Mouse (Mus musculus) embryonic facial prominence, embryonic 15.5 days (tissue): ENCODE measurements around the gene Top2b. TPM values are rescaled to one million over a fixed set of nuclear protein-coding genes. Genes with fewer than 3 reads are reported as not detected.
A peak's percentile ranks its signal among the peaks of the same experiment; 100 is the strongest.

Source experiments
- ATAC-seq: fragments of 200-750 bp; cut with Nextera tagmentation; 2 replicates; pipeline ENCODE4 v1.8.0; 2017; ENCODE audit warnings: low read depth, moderate TSS enrichment; ENCODE audit not compliant: insufficient number of reproducible peaks, low FRiP score, low TSS enrichment
- H3K27ac ChIP-seq: fragments of 300-500 bp; sonication (generic); replicated peaks from 2 replicates; pipeline ENCODE4 v1.5.1; 2015; ENCODE audit warnings: mild to moderate bottlenecking, inconsistent platforms
- H3K27me3 ChIP-seq: fragments of 300-500 bp; sonication (generic); 2 replicates; pipeline ENCODE4 v1.6.1; 2015; ENCODE audit warnings: inconsistent platforms
- H3K36me3 ChIP-seq: fragments of 300-500 bp; sonication (generic); 2 replicates; pipeline ENCODE4 v1.6.1; 2015; ENCODE audit warnings: mild to moderate bottlenecking, inconsistent platforms
- H3K4me1 ChIP-seq: fragments of 300-500 bp; sonication (generic); 2 replicates; pipeline ENCODE4 v1.6.1; 2015; ENCODE audit warnings: inconsistent platforms
- H3K4me2 ChIP-seq: fragments of 300-500 bp; sonication (generic); replicated peaks from 2 replicates; pipeline ENCODE4 v1.6.1; 2015; ENCODE audit warnings: mild to moderate bottlenecking, inconsistent platforms
- H3K4me3 ChIP-seq: fragments of 300-500 bp; sonication (generic); replicated peaks from 2 replicates; pipeline ENCODE4 v1.5.1; 2015; ENCODE audit warnings: mild to moderate bottlenecking, inconsistent platforms
- H3K9ac ChIP-seq: fragments of 300-500 bp; sonication (generic); 2 replicates; pipeline ENCODE4 v1.6.1; 2015; ENCODE audit warnings: inconsistent platforms
- H3K9me3 ChIP-seq: fragments of 300-500 bp; sonication (generic); replicated peaks from 2 replicates; pipeline ENCODE4 v1.6.1; 2016; ENCODE audit warnings: inconsistent platforms
- WGBS: fragments of 180-500 bp; shearing (Covaris S2); methylation state at CpG from one replicate; pipeline ENCODE4 v1.1.7; 2015; 5-methylcytosine and 5-hydroxymethylcytosine counted together
- polyA plus RNA-seq: library from polyadenylated mRNA; unstranded; fragments of >200 nt; fragmentation: Nextera tagmentation; extraction: Ambion mirVana; gene quantifications from 2 replicates; pipeline ENCODE4 v1.2.1, GENCODE M21; 2015

Top2b gene
- polyA plus RNA-seq, 1 experiment from 2014 or later, result 49.1 TPM

GRCm38 (mm10) chr14:16364161-16364831 is 683 bp upstream of the Top2b start:
- H3K4me1 ChIP-seq, result peaks cover 18% of the 10 kb centered on the region
- WGBS, result 1% methylated on average over 26 of the region's 32 CpGs
- peak; percentile 69 for ATAC-seq

GRCm38 (mm10) chr14:16365362-16366173 is 589 bp downstream of the Top2b start:
- Histone ChIP-seq H3K4me2 (peak overlapping the region; percentile 58), H3K27ac (peak overlapping the region; percentile 98), H3K4me1 (peaks cover 20% of the 10 kb centered on the region), H3K9me3 (no peaks in the 10 kb centered on the region), H3K4me3 (peak overlapping the region; percentile 91), H3K9ac (peak overlapping the region; percentile 95), H3K27me3 (no peaks in the 10 kb centered on the region), H3K36me3 (no peaks in the 10 kb centered on the region)
- ATAC-seq, result peak; percentile 63
- under 1% methylated on average over 86 of the region's 87 CpGs for WGBS

More at GRCm38 (mm10) chr14:16364161-16364831, 683 bp upstream of the Top2b start:
- Histone ChIP-seq H3K4me2 (peak overlapping the region; percentile 78), H3K9ac (peak overlapping the region; percentile 55), H3K27ac (peak overlapping the region; percentile 98), H3K9me3 (no peaks in the 10 kb centered on the region), H3K4me3 (peak overlapping the region; percentile 91), H3K36me3 (no peaks in the 10 kb centered on the region), H3K27me3 (no peaks in the 10 kb centered on the region)

GRCm38 (mm10) chr14:16366174-16366889 is 1.4 kb downstream of the Top2b start:
- Histone ChIP-seq H3K27me3 (no peaks in the 10 kb centered on the region), H3K9me3 (no peaks in the 10 kb centered on the region), H3K36me3 (no peaks in the 10 kb centered on the region), H3K4me3 (peak overlapping the region; percentile 91), H3K27ac (peak overlapping the region; percentile 98), H3K4me1 (peaks cover 20% of the 10 kb centered on the region), H3K9ac (peak overlapping the region; percentile 95), H3K4me2 (peak overlapping the region; percentile 58)
- 5% methylated on average over 16 of the region's 16 CpGs for WGBS
- no peak for ATAC-seq

- no peaks in the 10 kb centered on the region for H3K27me3 ChIP-seq
- peak overlapping the region; percentile 58 for H3K4me2 ChIP-seq
- H3K36me3 ChIP-seq, result no peaks in the 10 kb centered on the region
- peak overlapping the region; percentile 91 for H3K4me3 ChIP-seq
- H3K9me3 ChIP-seq, result no peaks in the 10 kb centered on the region
- 27% methylated on average over 2 of the region's 2 CpGs for WGBS
- H3K27ac ChIP-seq, result peak overlapping the region; percentile 98; the same call in 1 of the 2 replicates
- peaks cover 20% of the 10 kb centered on the region for H3K4me1 ChIP-seq
- H3K9ac ChIP-seq, result no peak overlapping the region
- no peak for ATAC-seq
These were observed 2.0 kb downstream of the Top2b start for GRCm38 (mm10) chr14:16366986-16367385.

GRCm38 (mm10) chr14:16372761-16373160 is 7.8 kb downstream of the Top2b start:
- no peak for ATAC-seq
- Histone ChIP-seq H3K4me1 (peaks cover 5% of the 10 kb centered on the region; the same call in 1 of the 2 replicates), H3K9ac (no peak overlapping the region), H3K4me2 (no peak overlapping the region), H3K36me3 (no peaks in the 10 kb centered on the region), H3K27ac (no peak overlapping the region), H3K27me3 (no peaks in the 10 kb centered on the region), H3K9me3 (no peaks in the 10 kb centered on the region), H3K4me3 (no peak overlapping the region)

GRCm38 (mm10) chr14:16373190-16373589 is 8.2 kb downstream of the Top2b start:
- Histone ChIP-seq H3K9ac (no peak overlapping the region), H3K4me3 (no peak overlapping the region), H3K4me2 (no peak overlapping the region), H3K36me3 (no peaks in the 10 kb centered on the region), H3K27me3 (no peaks in the 10 kb centered on the region), H3K4me1 (peaks cover 5% of the 10 kb centered on the region; the same call in 1 of the 2 replicates), H3K9me3 (no peaks in the 10 kb centered on the region), H3K27ac (no peak overlapping the region)
- ATAC-seq, result no peak

- Histone ChIP-seq H3K4me1 (peaks cover 4% of the 10 kb centered on the region; the same call in 1 of the 2 replicates), H3K36me3 (no peaks in the 10 kb centered on the region), H3K27ac (no peak overlapping the region), H3K4me3 (no peak overlapping the region), H3K4me2 (no peak overlapping the region), H3K9ac (no peak overlapping the region), H3K27me3 (no peaks in the 10 kb centered on the region), H3K9me3 (no peaks in the 10 kb centered on the region)
- ATAC-seq, result peak; percentile 57; the same call in 1 of the 2 replicates
- WGBS, result 15% methylated on average over 2 of the region's 2 CpGs
These were observed 15.1 kb downstream of the Top2b start for GRCm38 (mm10) chr14:16379917-16380570.

GRCm38 (mm10) chr14:16384783-16385182 is 19.8 kb downstream of the Top2b start:
- Histone ChIP-seq H3K27me3 (no peaks in the 10 kb centered on the region), H3K36me3 (no peaks in the 10 kb centered on the region), H3K9ac (no peak overlapping the region), H3K27ac (no peak overlapping the region), H3K9me3 (no peaks in the 10 kb centered on the region), H3K4me2 (no peak overlapping the region), H3K4me3 (no peak overlapping the region), H3K4me1 (peaks cover 4% of the 10 kb centered on the region; the same call in 1 of the 2 replicates)
- 75% methylated on average over 1 of the region's 1 CpGs for WGBS
- ATAC-seq, result no peak

GRCm38 (mm10) chr14:16405187-16405586 is 40.2 kb downstream of the Top2b start:
- H3K4me3 ChIP-seq, result no peak overlapping the region
- no peak overlapping the region for H3K27ac ChIP-seq
- H3K4me1 ChIP-seq, result no peaks in the 10 kb centered on the region
- no peaks in the 10 kb centered on the region for H3K27me3 ChIP-seq
- 86% methylated on average over 4 of the region's 4 CpGs for WGBS
- H3K36me3 ChIP-seq, result peaks cover 32% of the 10 kb centered on the region
- H3K4me2 ChIP-seq, result no peak overlapping the region
- ATAC-seq, result no peak
- H3K9ac ChIP-seq, result no peak overlapping the region
- H3K9me3 ChIP-seq, result no peaks in the 10 kb centered on the region

GRCm38 (mm10) chr14:16414163-16414562 is 49.2 kb downstream of the Top2b start:
- Histone ChIP-seq H3K36me3 (peaks cover 25% of the 10 kb centered on the region), H3K27ac (no peak overlapping the region), H3K27me3 (no peaks in the 10 kb centered on the region), H3K9me3 (no peaks in the 10 kb centered on the region), H3K9ac (no peak overlapping the region), H3K4me3 (no peak overlapping the region), H3K4me1 (no peaks in the 10 kb centered on the region), H3K4me2 (no peak overlapping the region)
- no peak for ATAC-seq
- 56% methylated on average over 4 of the region's 4 CpGs for WGBS

- peaks cover 32% of the 10 kb centered on the region for H3K36me3 ChIP-seq
- ATAC-seq, result no peak
- 77% methylated on average over 4 of the region's 4 CpGs for WGBS
- no peaks in the 10 kb centered on the region for H3K27me3 ChIP-seq
- H3K9ac ChIP-seq, result no peak overlapping the region
- H3K4me3 ChIP-seq, result no peak overlapping the region
- no peaks in the 10 kb centered on the region for H3K9me3 ChIP-seq
- H3K4me1 ChIP-seq, result no peaks in the 10 kb centered on the region
- no peak overlapping the region for H3K27ac ChIP-seq
- no peak overlapping the region for H3K4me2 ChIP-seq
These were observed 62.6 kb downstream of the Top2b start for GRCm38 (mm10) chr14:16427569-16427968.
